Mouse (Mus musculus): ENCODE measurements around the gene Znrf1. TPM values are rescaled to one million over a fixed set of nuclear protein-coding genes. Genes with fewer than 3 reads are reported as not detected.
A peak's percentile ranks its signal among the peaks of the same experiment; 100 is the strongest.

Znrf1 gene
- polyA plus RNA-seq, 1 experiment = 25.7 TPM

DNA sequence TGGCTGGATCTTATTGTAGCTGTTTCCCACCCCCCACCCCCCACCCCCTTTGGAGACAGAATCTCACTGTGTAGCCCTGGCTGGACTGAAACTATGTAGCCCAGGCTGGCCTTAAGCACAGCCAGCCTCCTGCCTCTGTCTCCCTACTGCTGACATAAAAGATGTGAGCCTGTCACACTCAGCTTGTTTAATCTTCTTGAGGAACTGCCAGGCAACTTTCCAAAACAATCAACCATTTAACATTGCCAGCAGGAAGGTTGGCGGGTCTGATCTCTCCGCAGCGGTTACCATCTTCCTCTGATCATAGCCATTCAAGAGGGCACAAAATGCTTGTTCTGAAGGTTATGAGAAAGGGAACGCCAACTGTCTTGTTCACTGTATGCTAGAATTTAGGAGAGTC is 2.4 kb upstream of the Znrf1 start:
- H3K36me3 ChIP-seq (ENCODE audit: control insufficient read depth, insufficient read depth, low read length) = no peaks in the 10 kb centered on the region
- H3K4me1 ChIP-seq (ENCODE audit: control insufficient read depth, insufficient read depth, insufficient read length, low read length) = no peaks in the 10 kb centered on the region
- no peaks in the 10 kb centered on the region for H3K27me3 ChIP-seq (ENCODE audit: control insufficient read depth, insufficient read depth, low read length)
- H3K27ac ChIP-seq (ENCODE audit: insufficient read depth, low read depth, low read length) = no peak overlapping the region
- H3K4me3 ChIP-seq (ENCODE audit: low read depth, low read length) = no peak overlapping the region
- TF ChIP-seq POLR2A (IDR thresholded peaks at IDR 0.05; ENCODE audit: low read depth, low read length) (no peak), CTCF (IDR thresholded peaks at IDR 0.05; ENCODE audit: extremely low read depth, insufficient read length, insufficient replicate concordance, low read depth, low read length) (no peak)
- WGBS = 34% methylated on average over 4 of the region's 4 CpGs

GRCm38 (mm10) chr8:111535491-111535890 is 406 bp upstream of the Znrf1 start:
- Histone ChIP-seq H3K4me3 (ENCODE audit: low read depth, low read length) (no peak overlapping the region), H3K4me1 (ENCODE audit: control insufficient read depth, insufficient read depth, insufficient read length, low read length) (no peaks in the 10 kb centered on the region), H3K27ac (ENCODE audit: insufficient read depth, low read depth, low read length) (no peak overlapping the region), H3K36me3 (ENCODE audit: control insufficient read depth, insufficient read depth, low read length) (no peaks in the 10 kb centered on the region), H3K27me3 (ENCODE audit: control insufficient read depth, insufficient read depth, low read length) (no peaks in the 10 kb centered on the region)
- TF ChIP-seq CTCF (IDR thresholded peaks at IDR 0.05; ENCODE audit: extremely low read depth, insufficient read length, insufficient replicate concordance, low read depth, low read length) (no peak), POLR2A (IDR thresholded peaks at IDR 0.05; ENCODE audit: low read depth, low read length) (no peak)
- 33% methylated on average over 5 of the region's 5 CpGs for WGBS

- Histone ChIP-seq H3K36me3 (ENCODE audit: control insufficient read depth, insufficient read depth, low read length) (no peaks in the 10 kb centered on the region), H3K27me3 (ENCODE audit: control insufficient read depth, insufficient read depth, low read length) (no peaks in the 10 kb centered on the region), H3K27ac (ENCODE audit: insufficient read depth, low read depth, low read length) (peak overlapping the region; percentile 55), H3K4me3 (ENCODE audit: low read depth, low read length) (peak overlapping the region; percentile 99), H3K4me1 (ENCODE audit: control insufficient read depth, insufficient read depth, insufficient read length, low read length) (peaks cover 5% of the 10 kb centered on the region; the same call in 1 of the 2 replicates)
- under 1% methylated on average over 64 of the region's 64 CpGs for WGBS
- TF ChIP-seq CTCF (IDR thresholded peaks at IDR 0.05; ENCODE audit: extremely low read depth, insufficient read length, insufficient replicate concordance, low read depth, low read length) = no peak
- no peak for TF ChIP-seq POLR2A (IDR thresholded peaks at IDR 0.05; ENCODE audit: low read depth, low read length)
These were observed 1.3 kb downstream of the Znrf1 start for GRCm38 (mm10) chr8:111536978-111537764.

DNA sequence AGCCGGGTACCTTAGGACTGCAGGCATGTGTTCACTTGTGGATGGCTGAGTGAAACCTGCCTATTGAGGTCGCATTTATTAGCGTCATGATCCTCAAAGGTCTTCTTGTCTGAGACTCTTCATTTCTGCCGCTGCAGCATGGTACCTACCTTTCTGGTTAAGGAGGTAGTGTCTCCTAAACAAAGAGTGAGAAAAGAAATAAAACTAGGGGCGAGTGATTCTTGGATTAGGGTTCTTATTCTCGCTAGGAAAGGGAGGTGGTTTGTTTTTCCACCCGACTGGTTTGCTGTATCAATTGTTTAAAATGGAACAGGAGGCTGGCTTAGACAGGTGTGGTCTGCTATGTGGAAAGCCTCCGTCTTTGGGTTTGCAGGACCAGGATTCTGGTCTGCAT is 1.9 kb downstream of the Znrf1 start:
- WGBS = 21% methylated on average over 8 of the region's 8 CpGs
- 0 out of 2 replicates have a peak overlapping the region, but pooled peaks have one; percentile 1 for H3K27ac ChIP-seq (ENCODE audit: insufficient read depth, low read depth, low read length)
- no peak for TF ChIP-seq CTCF (IDR thresholded peaks at IDR 0.05; ENCODE audit: extremely low read depth, insufficient read length, insufficient replicate concordance, low read depth, low read length)
- no peak for TF ChIP-seq POLR2A (IDR thresholded peaks at IDR 0.05; ENCODE audit: low read depth, low read length)
- H3K4me1 ChIP-seq (ENCODE audit: control insufficient read depth, insufficient read depth, insufficient read length, low read length) = peaks cover 5% of the 10 kb centered on the region; the same call in 1 of the 2 replicates
- H3K36me3 ChIP-seq (ENCODE audit: control insufficient read depth, insufficient read depth, low read length) = no peaks in the 10 kb centered on the region
- H3K27me3 ChIP-seq (ENCODE audit: control insufficient read depth, insufficient read depth, low read length) = no peaks in the 10 kb centered on the region
- peak overlapping the region; percentile 99 for H3K4me3 ChIP-seq (ENCODE audit: low read depth, low read length)

DNA sequence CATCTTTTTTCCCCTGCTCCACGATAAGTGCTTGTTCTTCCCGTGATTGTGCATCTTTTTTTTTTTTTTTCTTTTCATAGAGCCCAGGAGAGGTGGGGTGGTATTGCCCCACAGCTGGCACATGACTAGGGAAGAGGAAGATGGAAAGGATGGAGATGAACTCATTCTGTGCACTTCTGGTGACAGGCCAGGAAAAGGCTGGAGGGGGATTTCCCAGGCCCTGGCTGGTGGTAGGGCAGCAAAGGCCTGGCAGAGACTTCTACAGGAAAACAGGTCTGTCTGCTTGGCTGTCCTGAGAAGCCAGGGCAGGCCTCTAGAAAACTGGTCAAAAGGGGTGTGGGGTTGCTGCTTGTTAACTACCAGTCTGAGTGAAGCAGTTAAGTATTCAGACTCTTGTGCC is 2.3 kb downstream of the Znrf1 start:
- WGBS = 24% methylated on average over 2 of the region's 2 CpGs
- H3K27me3 ChIP-seq (ENCODE audit: control insufficient read depth, insufficient read depth, low read length) = no peaks in the 10 kb centered on the region
- peaks cover 5% of the 10 kb centered on the region; the same call in 1 of the 2 replicates for H3K4me1 ChIP-seq (ENCODE audit: control insufficient read depth, insufficient read depth, insufficient read length, low read length)
- no peak overlapping the region for H3K27ac ChIP-seq (ENCODE audit: insufficient read depth, low read depth, low read length)
- no peaks in the 10 kb centered on the region for H3K36me3 ChIP-seq (ENCODE audit: control insufficient read depth, insufficient read depth, low read length)
- peak overlapping the region; percentile 10; the same call in 1 of the 2 replicates for H3K4me3 ChIP-seq (ENCODE audit: low read depth, low read length)
- TF ChIP-seq CTCF (IDR thresholded peaks at IDR 0.05; ENCODE audit: extremely low read depth, insufficient read length, insufficient replicate concordance, low read depth, low read length) = no peak
- TF ChIP-seq POLR2A (IDR thresholded peaks at IDR 0.05; ENCODE audit: low read depth, low read length) = no peak

DNA sequence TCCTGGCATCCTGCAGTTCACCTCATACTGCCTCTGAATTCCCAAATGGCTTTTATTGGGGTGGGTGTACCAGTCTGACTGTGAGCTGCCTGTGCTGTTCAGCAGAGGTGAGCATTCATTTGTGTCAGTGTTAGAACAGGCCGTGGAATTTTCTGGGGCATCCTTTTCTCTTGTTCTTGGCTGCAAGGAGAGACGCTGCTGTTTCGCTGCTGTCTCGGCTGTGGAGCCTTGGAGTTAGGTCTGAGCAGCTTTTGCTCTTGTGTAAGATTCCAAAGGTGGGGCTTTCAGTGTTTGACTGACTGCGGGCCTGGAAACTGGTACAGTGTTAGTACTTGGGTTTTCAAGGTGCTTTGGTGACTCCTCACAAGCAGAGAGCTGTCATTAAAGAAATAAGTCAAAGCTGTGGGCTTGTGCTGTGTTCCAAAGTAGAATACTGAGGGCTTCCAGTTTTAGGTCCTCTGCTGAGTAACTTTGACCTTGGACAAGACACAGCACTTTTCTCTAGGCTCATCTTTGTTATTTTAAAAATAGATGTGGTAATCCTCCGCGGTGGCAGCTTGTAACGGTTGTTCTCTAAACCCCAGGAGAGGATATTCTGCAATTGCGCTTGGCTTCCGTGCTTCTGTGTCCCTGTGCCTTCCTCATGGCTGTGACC is 3.7 kb downstream of the Znrf1 start:
- Histone ChIP-seq H3K27me3 (ENCODE audit: control insufficient read depth, insufficient read depth, low read length) (no peaks in the 10 kb centered on the region), H3K4me1 (ENCODE audit: control insufficient read depth, insufficient read depth, insufficient read length, low read length) (peaks cover 5% of the 10 kb centered on the region; the same call in 1 of the 2 replicates), H3K4me3 (ENCODE audit: low read depth, low read length) (no peak overlapping the region; the same call in 1 of the 2 replicates), H3K36me3 (ENCODE audit: control insufficient read depth, insufficient read depth, low read length) (no peaks in the 10 kb centered on the region), H3K27ac (ENCODE audit: insufficient read depth, low read depth, low read length) (0 out of 2 replicates have a peak overlapping the region, but pooled peaks have one; percentile 11)
- TF ChIP-seq CTCF (IDR thresholded peaks at IDR 0.05; ENCODE audit: extremely low read depth, insufficient read length, insufficient replicate concordance, low read depth, low read length) = no peak
- no peak for TF ChIP-seq POLR2A (IDR thresholded peaks at IDR 0.05; ENCODE audit: low read depth, low read length)
- WGBS = 66% methylated on average over 10 of the region's 10 CpGs

All from small intestine, adult 2 months (tissue).